Mouse (Mus musculus) neural tube, embryonic 14.5 days (tissue): ENCODE results near the gene Prr5. TPM values are rescaled to one million over a fixed set of nuclear protein-coding genes. Genes with fewer than 3 reads are reported as not detected.

Experiments
- ATAC-seq: fragments of 200-750 bp; cut with Nextera tagmentation; 2 replicates; pipeline ENCODE4 v1.8.0; 2017; ENCODE audit warnings: low read depth, mild to moderate bottlenecking, moderate TSS enrichment, moderate library complexity
- H3K27ac ChIP-seq: fragments of 300-500 bp; sonication (generic); 2 replicates; pipeline ENCODE4 v1.5.1; 2014; ENCODE audit warnings: low read depth, mild to moderate bottlenecking, control low read depth, low read length, moderate library complexity, mixed read lengths
- H3K27me3 ChIP-seq: fragments of 300-500 bp; sonication (generic); 2 replicates; pipeline ENCODE4 v1.6.1; 2014; ENCODE audit warnings: low read length; ENCODE audit not compliant: control insufficient read depth, insufficient read depth
- H3K36me3 ChIP-seq: fragments of 300-500 bp; sonication (generic); 2 replicates; pipeline ENCODE4 v1.6.1; 2014; ENCODE audit warnings: low read length, mixed read lengths; ENCODE audit not compliant: control insufficient read depth, insufficient read depth
- H3K4me1 ChIP-seq: fragments of 300-500 bp; sonication (generic); 2 replicates; pipeline ENCODE4 v1.6.1; 2014; ENCODE audit warnings: low read length; ENCODE audit not compliant: control insufficient read depth, insufficient read depth
- H3K4me2 ChIP-seq: fragments of 300-500 bp; sonication (generic); 2 replicates; pipeline ENCODE4 v1.6.1; 2014; ENCODE audit warnings: mild to moderate bottlenecking, low read depth, low read length, control low read depth
- H3K4me3 ChIP-seq: fragments of 300-500 bp; sonication (generic); 2 replicates; pipeline ENCODE4 v1.5.1; 2014; ENCODE audit warnings: low read depth, low read length, control low read depth, mixed read lengths
- H3K9ac ChIP-seq: fragments of 300-500 bp; sonication (generic); replicated peaks from 2 replicates; pipeline ENCODE4 v1.6.1; 2014; ENCODE audit warnings: low read depth, mild to moderate bottlenecking, control low read depth, low read length, mixed read lengths
- H3K9me3 ChIP-seq: fragments of 300-500 bp; sonication (generic); 2 replicates; pipeline ENCODE4 v1.6.1; 2016; ENCODE audit warnings: low read length; ENCODE audit not compliant: control insufficient read depth
- WGBS: fragments of 180-500 bp; shearing (Covaris S2); extraction: QIAGEN DNeasy Blood & Tissue Kit; methylation state at CpG from one replicate; pipeline ENCODE4 v1.1.7; 2014; 5-methylcytosine and 5-hydroxymethylcytosine counted together
- polyA plus RNA-seq: library from polyadenylated mRNA; unstranded; fragments of >200 nt; fragmentation: Nextera tagmentation; extraction: Ambion mirVana; gene quantifications from 2 replicates; pipeline ENCODE4 v1.2.1, GENCODE M21; 2014

Prr5 gene
- polyA plus RNA-seq, 1 experiment from 2014 or later, result 27.9 TPM

GRCm38 (mm10) chr15:84634361-84634760 is 35.1 kb upstream of the Prr5 start:
- ATAC-seq, result no peak

GRCm38 (mm10) chr15:84638405-84638804 is 31.0 kb upstream of the Prr5 start:
- Histone ChIP-seq H3K9ac (no peak overlapping the region), H3K27me3 (no peaks in the 10 kb centered on the region)

More at GRCm38 (mm10) chr15:84634361-84634760, 35.1 kb upstream of the Prr5 start:
- Histone ChIP-seq H3K27ac (no peak overlapping the region), H3K4me1 (no peaks in the 10 kb centered on the region), H3K36me3 (no peaks in the 10 kb centered on the region), H3K4me2 (no peak overlapping the region), H3K9ac (no peak overlapping the region), H3K4me3 (no peak overlapping the region), H3K27me3 (no peaks in the 10 kb centered on the region), H3K9me3 (no peaks in the 10 kb centered on the region)
- 57% methylated on average over 3 of the region's 3 CpGs for WGBS

DNA sequence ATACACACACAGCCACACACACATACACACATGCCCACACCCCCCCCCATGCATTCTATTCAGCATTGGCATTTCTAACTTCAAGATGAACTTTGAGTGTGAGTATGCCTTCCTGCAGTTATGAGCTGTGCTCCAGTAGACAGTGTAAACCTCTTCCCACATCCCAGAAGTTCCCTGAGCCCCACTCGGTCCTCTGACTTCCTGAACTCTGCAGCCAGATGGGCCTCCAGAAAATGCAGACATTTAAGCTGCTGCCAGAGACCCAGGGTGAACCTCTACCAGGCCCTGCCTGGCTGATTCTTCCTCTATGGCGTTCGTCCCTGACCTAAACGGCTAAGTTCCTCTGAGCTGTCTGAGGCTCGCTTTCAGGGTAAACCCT is 30.4 kb upstream of the Prr5 start:
- H3K27ac ChIP-seq, result no peak overlapping the region
- H3K36me3 ChIP-seq, result no peaks in the 10 kb centered on the region
- H3K4me2 ChIP-seq, result no peak overlapping the region
- H3K9ac ChIP-seq, result no peak overlapping the region
- ATAC-seq, result no peak
- 74% methylated on average over 5 of the region's 5 CpGs for WGBS
- no peaks in the 10 kb centered on the region for H3K27me3 ChIP-seq
- no peaks in the 10 kb centered on the region for H3K9me3 ChIP-seq
- H3K4me3 ChIP-seq, result no peak overlapping the region
- H3K4me1 ChIP-seq, result no peaks in the 10 kb centered on the region

More at GRCm38 (mm10) chr15:84638405-84638804, 31.0 kb upstream of the Prr5 start:
- no peaks in the 10 kb centered on the region for H3K9me3 ChIP-seq
- no peaks in the 10 kb centered on the region for H3K36me3 ChIP-seq
- no peak for ATAC-seq
- no peak overlapping the region for H3K27ac ChIP-seq
- no peaks in the 10 kb centered on the region for H3K4me1 ChIP-seq
- H3K4me2 ChIP-seq, result no peak overlapping the region
- H3K4me3 ChIP-seq, result no peak overlapping the region

- WGBS, result 58% methylated on average over 6 of the region's 6 CpGs
- no peak for ATAC-seq
Observed at GRCm38 (mm10) chr15:84639451-84640136, 29.8 kb upstream of the Prr5 start.

GRCm38 (mm10) chr15:84640722-84641121 is 28.7 kb upstream of the Prr5 start:
- Histone ChIP-seq H3K4me3 (no peak overlapping the region), H3K36me3 (no peaks in the 10 kb centered on the region), H3K27ac (no peak overlapping the region), H3K4me1 (no peaks in the 10 kb centered on the region), H3K9ac (no peak overlapping the region), H3K9me3 (no peaks in the 10 kb centered on the region), H3K4me2 (no peak overlapping the region), H3K27me3 (no peaks in the 10 kb centered on the region)
- no peak for ATAC-seq
- WGBS, result 81% methylated on average over 6 of the region's 6 CpGs

More at GRCm38 (mm10) chr15:84639451-84640136, 29.8 kb upstream of the Prr5 start:
- Histone ChIP-seq H3K9me3 (no peaks in the 10 kb centered on the region), H3K27me3 (no peaks in the 10 kb centered on the region), H3K36me3 (no peaks in the 10 kb centered on the region), H3K4me2 (no peak overlapping the region), H3K9ac (no peak overlapping the region), H3K4me1 (no peaks in the 10 kb centered on the region), H3K27ac (no peak overlapping the region), H3K4me3 (no peak overlapping the region)

GRCm38 (mm10) chr15:84641127-84641526 is 28.3 kb upstream of the Prr5 start:
- no peaks in the 10 kb centered on the region for H3K9me3 ChIP-seq

DNA sequence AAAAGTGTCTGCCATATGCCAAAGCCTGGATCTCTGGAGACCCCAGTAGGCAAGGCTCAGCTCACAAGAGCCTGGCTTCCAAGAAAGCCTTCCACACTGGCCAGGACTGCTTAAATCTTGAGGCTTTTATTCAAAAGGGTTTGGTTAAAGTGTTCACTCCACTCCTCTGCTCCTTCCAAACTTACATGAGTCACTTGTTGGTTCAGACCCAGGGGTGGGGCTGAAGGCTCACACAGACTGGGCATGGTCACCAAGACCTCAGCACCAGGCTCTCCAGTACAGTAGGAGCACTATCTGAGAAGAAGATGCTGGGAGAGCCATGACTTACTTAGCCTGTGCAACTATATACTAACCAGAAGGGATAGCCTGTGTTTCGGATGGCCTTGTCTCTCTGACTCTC is 27.5 kb upstream of the Prr5 start:
- 89% methylated on average over 1 of the region's 1 CpGs for WGBS
- H3K36me3 ChIP-seq, result no peaks in the 10 kb centered on the region
- no peaks in the 10 kb centered on the region for H3K4me1 ChIP-seq
- H3K9me3 ChIP-seq, result no peaks in the 10 kb centered on the region
- H3K27ac ChIP-seq, result no peak overlapping the region
- H3K4me3 ChIP-seq, result no peak overlapping the region
- H3K4me2 ChIP-seq, result no peak overlapping the region
- no peak overlapping the region for H3K9ac ChIP-seq
- ATAC-seq, result no peak
- H3K27me3 ChIP-seq, result no peaks in the 10 kb centered on the region

More at GRCm38 (mm10) chr15:84641127-84641526, 28.3 kb upstream of the Prr5 start:
- no peaks in the 10 kb centered on the region for H3K27me3 ChIP-seq
- no peak overlapping the region for H3K4me2 ChIP-seq
- no peaks in the 10 kb centered on the region for H3K4me1 ChIP-seq
- no peak for ATAC-seq
- H3K27ac ChIP-seq, result no peak overlapping the region
- no peak overlapping the region for H3K9ac ChIP-seq
- H3K36me3 ChIP-seq, result no peaks in the 10 kb centered on the region
- 64% methylated on average over 5 of the region's 5 CpGs for WGBS
- no peak overlapping the region for H3K4me3 ChIP-seq

DNA sequence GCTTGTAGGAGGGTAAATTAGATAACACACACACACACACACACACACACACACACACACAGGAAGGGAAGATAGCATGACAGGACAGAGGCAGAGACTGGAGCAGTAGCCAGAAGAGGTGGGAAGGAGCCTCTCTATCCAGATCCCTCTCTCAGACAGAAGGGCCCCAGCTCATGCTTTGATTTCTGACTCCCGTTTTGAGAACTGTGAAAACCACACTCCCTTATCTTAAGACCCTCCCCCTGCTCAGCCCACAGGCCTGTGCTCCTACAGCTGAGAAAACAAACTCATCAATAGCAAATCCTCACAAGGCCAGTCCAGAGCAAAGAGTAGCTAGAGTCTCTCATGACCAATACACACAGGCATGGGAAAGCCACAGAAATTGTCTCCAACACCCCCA is 26.2 kb upstream of the Prr5 start:
- Histone ChIP-seq H3K4me1 (no peaks in the 10 kb centered on the region), H3K36me3 (no peaks in the 10 kb centered on the region), H3K4me3 (no peak overlapping the region), H3K9me3 (no peaks in the 10 kb centered on the region), H3K27ac (no peak overlapping the region), H3K27me3 (no peaks in the 10 kb centered on the region), H3K9ac (no peak overlapping the region), H3K4me2 (no peak overlapping the region)
- ATAC-seq, result no peak
- WGBS, result 7% methylated on average over 1 of the region's 1 CpGs

DNA sequence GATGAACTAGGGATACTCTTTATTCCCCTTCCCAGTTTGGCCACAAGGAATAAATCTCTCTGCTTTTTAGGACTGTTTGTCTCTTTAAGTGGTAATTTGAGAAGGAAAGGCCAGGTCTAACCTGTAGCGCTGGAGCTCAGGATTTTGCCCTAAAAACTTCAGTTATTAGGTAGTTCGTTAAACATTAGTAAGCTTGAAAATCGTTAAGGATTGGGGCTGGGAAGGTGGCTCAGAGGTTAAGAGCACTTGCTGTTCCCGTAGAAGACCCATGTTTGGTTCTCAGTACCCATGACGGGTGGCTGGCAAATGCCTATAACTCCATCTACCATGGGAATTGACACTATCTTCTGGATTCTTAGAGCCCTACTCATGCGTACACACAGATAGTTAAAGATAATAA is 17.9 kb upstream of the Prr5 start:
- 90% methylated on average over 6 of the region's 6 CpGs for WGBS
- H3K9ac ChIP-seq, result no peak overlapping the region
- no peak overlapping the region for H3K4me3 ChIP-seq
- no peak overlapping the region for H3K27ac ChIP-seq
- no peaks in the 10 kb centered on the region for H3K27me3 ChIP-seq
- H3K4me2 ChIP-seq, result no peak overlapping the region
- no peaks in the 10 kb centered on the region for H3K9me3 ChIP-seq
- H3K36me3 ChIP-seq, result no peaks in the 10 kb centered on the region
- no peak for ATAC-seq
- H3K4me1 ChIP-seq, result peaks cover 9% of the 10 kb centered on the region; the same call in 1 of the 2 replicates
